Mouse (Mus musculus): Measurements from ENCODE around the gene Pgls. TPM values are rescaled to one million over a fixed set of nuclear protein-coding genes. Genes with fewer than 3 reads are reported as not detected.

Gene Pgls
- polyA plus RNA-seq, 1 experiment from 2014 or later, result 260 TPM

GRCm38 (mm10) chr8:71637149-71638095 is 45.4 kb downstream of the Pgls start:
- peaks cover 20% of the 10 kb centered on the region for H3K4me1 ChIP-seq
- no peak overlapping the region for H3K27ac ChIP-seq (replicated peaks)
- H3K9me3 ChIP-seq, result peaks cover 10% of the 10 kb centered on the region
- no peak overlapping the region for H3K4me3 ChIP-seq
- peaks cover 61% of the 10 kb centered on the region for H3K27me3 ChIP-seq (replicated peaks; ENCODE audit: low read depth, poor library complexity, severe bottlenecking)
- 62% methylated on average over 8 of the region's 8 CpGs for WGBS
- no peak for DNase-seq (ENCODE audit: low spot score)
- H3K36me3 ChIP-seq (replicated peaks), result no peaks in the 10 kb centered on the region

GRCm38 (mm10) chr8:71638321-71638720 is 46.3 kb downstream of the Pgls start:
- H3K27ac ChIP-seq (replicated peaks), result no peak overlapping the region
- WGBS, result 75% methylated on average over 6 of the region's 6 CpGs
- H3K9me3 ChIP-seq, result peaks cover 1% of the 10 kb centered on the region
- peaks cover 18% of the 10 kb centered on the region for H3K4me1 ChIP-seq
- H3K4me3 ChIP-seq, result no peak overlapping the region
- DNase-seq (ENCODE audit: low spot score), result no peak
- no peaks in the 10 kb centered on the region for H3K36me3 ChIP-seq (replicated peaks)
- H3K27me3 ChIP-seq (replicated peaks; ENCODE audit: low read depth, poor library complexity, severe bottlenecking), result peaks cover 57% of the 10 kb centered on the region

GRCm38 (mm10) chr8:71639318-71639717 is 47.3 kb downstream of the Pgls start:
- no peak overlapping the region for H3K27ac ChIP-seq (replicated peaks)
- peaks cover 47% of the 10 kb centered on the region for H3K27me3 ChIP-seq (replicated peaks; ENCODE audit: low read depth, poor library complexity, severe bottlenecking)
- WGBS, result 87% methylated on average over 4 of the region's 4 CpGs
- peaks cover 8% of the 10 kb centered on the region for H3K4me1 ChIP-seq
- H3K36me3 ChIP-seq (replicated peaks), result no peaks in the 10 kb centered on the region
- DNase-seq (ENCODE audit: low spot score), result no peak
- H3K4me3 ChIP-seq, result no peak overlapping the region
- no peaks in the 10 kb centered on the region for H3K9me3 ChIP-seq

GRCm38 (mm10) chr8:71645510-71645909 is 53.5 kb downstream of the Pgls start:
- WGBS, result 85% methylated on average over 9 of the region's 9 CpGs
- Histone ChIP-seq H3K9me3 (0 out of 2 replicates have a peak, but pooled peaks cover 2% of the 10 kb centered on the region), H3K4me3 (no peak overlapping the region), H3K27ac (replicated peaks) (no peak overlapping the region), H3K36me3 (replicated peaks) (no peaks in the 10 kb centered on the region), H3K27me3 (replicated peaks; ENCODE audit: low read depth, poor library complexity, severe bottlenecking) (peaks cover 15% of the 10 kb centered on the region), H3K4me1 (no peaks in the 10 kb centered on the region)
- DNase-seq (ENCODE audit: low spot score), result no peak

Small RNA genes within 50 kb of the gene (microRNA-seq; reads per million reads assigned to microRNA genes)
- not detected for gene Mir6769b

Other genes with a start within 250 kb of the Pgls start
- 83.1 and 84.3 TPM in 2 replicates for gene Use1, start 225.3 kb upstream of the Pgls start, polyA plus RNA-seq (2016; fragmentation: Nextera tagmentation; extraction: Ambion mirVana)
- 4.0 and 5.0 TPM in 2 replicates for gene Ocel1, start 220.9 kb upstream of the Pgls start, polyA plus RNA-seq (2016; fragmentation: Nextera tagmentation; extraction: Ambion mirVana)
- 63.6 and 78.0 TPM in 2 replicates for gene Nr2f6, start 210.2 kb upstream of the Pgls start, polyA plus RNA-seq (2016; fragmentation: Nextera tagmentation; extraction: Ambion mirVana)
- gene Ushbp1, start 196.4 kb upstream of the Pgls start, polyA plus RNA-seq (2016; fragmentation: Nextera tagmentation; extraction: Ambion mirVana), result 5.4 and 5.5 TPM in 2 replicates
- 109 and 110 TPM in 2 replicates for gene Babam1, start 195.3 kb upstream of the Pgls start, polyA plus RNA-seq (2016; fragmentation: Nextera tagmentation; extraction: Ambion mirVana)
- gene Ankle1, start 186.2 kb upstream of the Pgls start, polyA plus RNA-seq (2016; fragmentation: Nextera tagmentation; extraction: Ambion mirVana), result 35.6 and 38.8 TPM in 2 replicates
- 66.4 and 69.4 TPM in 2 replicates for gene Abhd8, start 128.5 kb upstream of the Pgls start, polyA plus RNA-seq (2016; fragmentation: Nextera tagmentation; extraction: Ambion mirVana)
- 223 and 236 TPM in 2 replicates for gene Mrpl34, start 127.2 kb upstream of the Pgls start, polyA plus RNA-seq (2016; fragmentation: Nextera tagmentation; extraction: Ambion mirVana)
- gene Dda1, start 123.0 kb upstream of the Pgls start, polyA plus RNA-seq (2016; fragmentation: Nextera tagmentation; extraction: Ambion mirVana), result 131 and 134 TPM in 2 replicates
- gene Ano8, start 106.2 kb upstream of the Pgls start, polyA plus RNA-seq (2016; fragmentation: Nextera tagmentation; extraction: Ambion mirVana), result 2.4 and 3.2 TPM in 2 replicates
- 24.5 and 25.3 TPM in 2 replicates for gene Gtpbp3, start 104.1 kb upstream of the Pgls start, polyA plus RNA-seq (2016; fragmentation: Nextera tagmentation; extraction: Ambion mirVana)
- 58.0 and 59.2 TPM in 2 replicates for gene Plvap, start 80.4 kb upstream of the Pgls start, polyA plus RNA-seq (2016; fragmentation: Nextera tagmentation; extraction: Ambion mirVana)
- 0.12 and 0.26 TPM in 2 replicates for gene Ccdc194, start 66.5 kb upstream of the Pgls start, polyA plus RNA-seq (2016; fragmentation: Nextera tagmentation; extraction: Ambion mirVana)
- gene Bst2, start 54.7 kb upstream of the Pgls start, polyA plus RNA-seq (2016; fragmentation: Nextera tagmentation; extraction: Ambion mirVana), result 5.8 and 7.2 TPM in 2 replicates
- 76.9 and 80.7 TPM in 2 replicates for gene Mvb12a, start 49.3 kb upstream of the Pgls start, polyA plus RNA-seq (2016; fragmentation: Nextera tagmentation; extraction: Ambion mirVana)
- 0.52 and 0.54 TPM in 2 replicates for gene Tmem221, start 33.3 kb upstream of the Pgls start, polyA plus RNA-seq (2016; fragmentation: Nextera tagmentation; extraction: Ambion mirVana)
- gene Nxnl1, start 25.6 kb upstream of the Pgls start, polyA plus RNA-seq (2016; fragmentation: Nextera tagmentation; extraction: Ambion mirVana), result 0.15 TPM in 1 of 2 replicates, not detected in the other
- 21.8 and 30.7 TPM in 2 replicates for gene Slc27a1, start 23.3 kb upstream of the Pgls start, polyA plus RNA-seq (2016; fragmentation: Nextera tagmentation; extraction: Ambion mirVana)
- 4.8 and 5.0 TPM in 2 replicates for gene Fam129c, start 5.5 kb downstream of the Pgls start, polyA plus RNA-seq (2016; fragmentation: Nextera tagmentation; extraction: Ambion mirVana)
- gene Colgalt1, start 18.8 kb downstream of the Pgls start, polyA plus RNA-seq (2016; fragmentation: Nextera tagmentation; extraction: Ambion mirVana), result 52.1 and 53.7 TPM in 2 replicates
- gene Unc13a, start 79.6 kb downstream of the Pgls start, polyA plus RNA-seq (2016; fragmentation: Nextera tagmentation; extraction: Ambion mirVana), result 2.2 TPM in 2 replicates
- 3.6 and 4.0 TPM in 2 replicates for gene Jak3, start 84.1 kb downstream of the Pgls start, polyA plus RNA-seq (2016; fragmentation: Nextera tagmentation; extraction: Ambion mirVana)
- gene Insl3, start 97.0 kb downstream of the Pgls start, polyA plus RNA-seq (2016; fragmentation: Nextera tagmentation; extraction: Ambion mirVana), result 0.55 TPM in 1 of 2 replicates, not detected in the other
- 0.54 and 0.72 TPM in 2 replicates for gene B3gnt3, start 109.6 kb downstream of the Pgls start, polyA plus RNA-seq (2016; fragmentation: Nextera tagmentation; extraction: Ambion mirVana)
- gene Fcho1, start 133.5 kb downstream of the Pgls start, polyA plus RNA-seq (2016; fragmentation: Nextera tagmentation; extraction: Ambion mirVana), result 6.0 and 7.9 TPM in 2 replicates

All from embryonic facial prominence, embryonic 10.5 days (tissue).